Mouse (Mus musculus): Measurements from ENCODE around the gene Zzef1.

The Zzef1 gene

DNA sequence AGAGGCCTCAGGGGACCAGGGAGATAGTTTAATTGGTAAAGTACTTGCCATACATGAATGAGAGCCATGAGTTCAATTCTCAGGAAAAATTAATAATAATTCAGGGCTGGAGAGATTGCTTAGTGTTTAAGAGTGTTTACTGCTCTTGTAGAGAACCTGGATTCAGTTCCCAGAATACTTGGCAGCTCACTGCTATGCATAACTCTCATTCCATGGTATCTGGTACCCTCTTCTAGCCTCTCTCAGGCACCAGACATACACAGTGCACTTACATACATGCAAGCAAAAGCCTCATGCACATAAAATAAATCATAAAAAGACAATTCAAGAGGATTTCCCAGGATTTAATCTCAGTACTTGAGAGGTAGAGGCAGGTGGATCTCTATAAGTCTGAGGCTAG, 8.6 kb downstream of the Zzef1 start:
- ATAC-seq (ENCODE audit: insufficient number of reproducible peaks, low FRiP score, low TSS enrichment), result no peak

DNA sequence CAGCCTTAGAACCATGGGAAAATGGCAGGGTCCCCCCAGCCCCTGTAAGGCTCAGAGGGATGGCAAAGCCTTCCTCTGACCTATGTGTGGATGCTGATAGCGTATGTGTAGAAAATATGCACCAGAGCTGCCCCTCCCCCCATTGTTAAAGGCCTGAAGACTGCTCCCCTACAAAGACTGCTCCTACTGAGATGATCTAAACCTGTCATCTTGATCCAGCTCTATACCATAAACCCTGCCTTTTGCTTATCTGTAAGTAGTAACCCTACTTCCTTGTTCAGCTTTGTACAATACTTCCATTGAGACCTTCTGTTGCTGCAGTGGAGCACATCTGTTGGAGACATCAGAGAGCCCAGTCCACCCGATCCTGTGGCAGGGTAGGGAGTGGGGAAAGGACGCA, 9.2 kb downstream of the Zzef1 start:
- no peak for ATAC-seq (ENCODE audit: insufficient number of reproducible peaks, low FRiP score, low TSS enrichment)

DNA sequence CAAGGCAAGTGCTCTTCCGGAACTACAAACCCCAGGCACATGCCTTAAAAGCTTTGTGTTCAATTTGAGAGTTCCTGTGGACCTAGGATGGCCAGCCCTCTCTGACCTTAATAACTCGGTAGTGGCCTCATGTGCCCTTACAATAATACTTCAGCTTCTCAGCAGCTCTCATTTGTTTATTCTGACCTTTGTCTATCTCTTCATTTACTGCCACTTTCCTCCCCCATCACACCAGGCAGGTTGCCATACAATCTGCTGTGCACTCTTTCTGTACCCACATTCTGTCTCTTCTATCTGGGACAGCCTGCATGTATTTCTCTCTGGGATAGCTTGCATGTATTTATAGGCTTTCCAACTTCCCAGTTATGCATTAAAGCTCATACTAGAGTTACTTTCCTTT, 10.5 kb downstream of the Zzef1 start:
- ATAC-seq (ENCODE audit: insufficient number of reproducible peaks, low FRiP score, low TSS enrichment), result no peak; the same call in 1 of the 2 replicates

DNA sequence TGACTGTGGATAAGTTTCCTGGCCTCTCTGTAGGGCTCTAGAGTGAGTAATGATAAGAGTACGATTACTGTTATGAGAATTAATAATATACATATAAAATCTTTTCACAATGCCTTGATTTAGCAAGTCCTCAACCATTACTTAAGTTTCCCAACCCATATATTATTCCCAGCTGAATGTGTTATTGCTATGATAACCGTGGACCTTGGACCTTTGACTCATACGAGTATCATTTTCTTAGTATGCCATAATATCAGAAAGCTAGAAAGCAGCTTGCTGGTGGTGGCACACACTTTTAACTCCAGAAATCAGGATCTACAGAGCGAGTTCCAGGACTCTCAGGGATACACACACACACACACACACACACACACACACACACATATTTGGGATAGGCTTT, 12.0 kb downstream of the Zzef1 start:
- no peak for ATAC-seq (ENCODE audit: insufficient number of reproducible peaks, low FRiP score, low TSS enrichment)

DNA sequence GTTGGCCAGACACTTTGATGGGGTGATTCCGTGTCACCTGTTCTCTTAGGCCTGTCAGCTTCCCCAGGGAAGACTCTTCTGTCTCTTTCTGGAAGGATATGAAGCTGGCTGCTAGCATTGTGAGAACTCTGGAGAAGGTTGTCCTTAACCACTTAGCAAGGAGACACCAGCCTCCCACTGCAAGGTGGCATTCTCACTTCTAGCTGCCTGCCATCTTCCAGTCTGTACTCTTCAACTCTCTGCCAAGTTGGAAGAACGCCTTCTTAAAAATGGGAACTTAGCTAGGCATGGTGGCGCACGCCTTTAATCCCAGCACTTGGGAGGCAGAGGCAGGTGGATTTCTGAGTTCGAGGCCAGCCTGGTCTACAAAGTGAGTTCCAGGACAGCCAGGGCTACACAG, 17.7 kb downstream of the Zzef1 start:
- ATAC-seq (ENCODE audit: insufficient number of reproducible peaks, low FRiP score, low TSS enrichment), result no peak

DNA sequence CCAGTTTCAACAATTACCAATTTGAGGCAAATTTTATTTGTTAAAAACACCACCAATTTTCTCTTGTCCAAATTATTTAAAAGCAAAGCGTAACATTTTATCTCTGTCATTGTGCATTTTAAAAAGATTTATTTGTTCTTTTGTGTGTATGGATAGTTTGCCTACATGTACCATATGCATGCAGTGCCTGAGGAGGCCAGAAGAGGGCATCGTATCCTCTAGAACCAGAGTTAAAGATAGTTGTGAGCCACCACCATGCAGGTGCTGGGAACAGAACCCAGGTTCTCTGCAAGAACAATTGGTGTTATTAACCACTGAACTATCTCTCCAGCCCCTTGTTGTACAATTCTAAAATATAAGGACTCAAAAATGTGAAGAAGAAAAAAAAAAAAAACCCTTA, 18.2 kb downstream of the Zzef1 start:
- ATAC-seq (ENCODE audit: insufficient number of reproducible peaks, low FRiP score, low TSS enrichment), result no peak

DNA sequence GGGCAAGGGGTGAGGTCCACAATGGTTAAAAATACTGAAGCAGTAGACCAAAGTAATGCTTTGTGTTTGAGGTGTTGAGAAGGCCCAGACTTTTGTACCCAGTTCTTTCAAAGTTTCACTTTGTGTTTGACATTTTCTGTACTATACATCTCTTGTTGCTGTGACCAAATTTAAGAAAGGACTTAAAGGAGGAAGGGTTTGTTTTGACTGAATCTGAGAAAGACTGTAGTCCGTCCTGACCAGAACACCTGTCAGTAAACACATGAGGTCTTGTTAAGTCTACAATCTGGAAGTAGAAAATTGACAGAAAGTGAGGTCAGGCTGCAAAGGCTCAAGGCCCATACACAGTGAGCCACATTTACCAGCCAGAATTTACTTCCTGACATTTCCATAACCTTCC, 20.8 kb downstream of the Zzef1 start:
- ATAC-seq (ENCODE audit: insufficient number of reproducible peaks, low FRiP score, low TSS enrichment), result no peak

DNA sequence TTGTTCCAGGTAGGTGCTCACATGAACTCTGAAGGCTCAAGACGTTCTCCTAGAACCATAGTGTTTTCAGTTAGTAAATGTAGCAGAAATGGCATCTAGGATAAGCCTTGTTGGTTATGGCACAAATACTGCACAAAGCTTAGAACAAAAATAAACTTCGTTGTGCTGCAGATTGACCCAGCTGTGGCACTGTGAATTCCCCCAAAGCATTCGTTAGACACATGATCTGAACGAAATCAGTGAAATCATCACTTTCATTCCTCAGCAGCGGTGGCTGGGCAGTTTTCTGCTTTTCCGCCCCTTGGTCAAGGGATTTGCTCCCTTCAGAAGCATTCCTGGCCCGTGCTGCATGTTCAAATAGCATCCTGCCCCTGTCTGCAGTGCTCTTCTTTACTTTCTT, 22.0 kb downstream of the Zzef1 start:
- no peak for ATAC-seq (ENCODE audit: insufficient number of reproducible peaks, low FRiP score, low TSS enrichment)

DNA sequence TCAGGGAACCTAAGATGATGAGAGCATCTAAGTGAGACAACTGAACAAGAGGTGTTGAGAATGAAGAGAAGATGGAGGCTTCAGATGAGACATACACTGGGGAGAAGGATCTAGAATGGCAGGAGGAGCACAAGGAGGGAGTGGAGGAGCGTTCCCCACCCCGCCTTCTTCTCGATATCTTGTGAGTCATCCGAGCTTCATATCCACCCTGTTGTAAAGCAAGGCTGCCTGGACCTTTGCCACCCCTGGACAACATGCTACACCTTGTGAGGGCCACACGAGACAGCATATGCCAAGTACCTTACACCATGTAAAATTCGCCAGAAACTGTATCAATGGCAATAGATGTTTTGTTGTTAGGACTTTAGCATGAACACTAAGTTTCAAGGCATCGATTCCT, 25.0 kb downstream of the Zzef1 start:
- ATAC-seq (ENCODE audit: insufficient number of reproducible peaks, low FRiP score, low TSS enrichment), result no peak

DNA sequence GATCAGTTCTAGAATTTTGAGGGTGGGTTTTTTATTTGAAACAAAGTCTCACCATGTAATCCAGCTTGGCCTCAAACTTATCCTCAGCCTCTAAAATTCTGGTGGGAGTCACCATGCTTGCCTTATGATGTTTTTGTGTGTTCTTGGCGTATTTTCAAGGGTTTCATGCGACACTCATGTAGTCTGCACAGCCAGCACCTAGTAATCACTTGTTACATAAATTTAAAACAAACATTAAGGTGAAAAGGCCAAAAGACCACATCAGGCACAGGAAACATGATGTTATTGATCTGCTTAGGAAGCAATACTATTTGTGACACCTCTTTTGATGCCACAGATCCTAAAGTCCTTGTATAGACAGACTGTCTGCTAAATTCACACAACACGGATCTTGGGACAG, 33.8 kb downstream of the Zzef1 start:
- ATAC-seq (ENCODE audit: insufficient number of reproducible peaks, low FRiP score, low TSS enrichment), result no peak

DNA sequence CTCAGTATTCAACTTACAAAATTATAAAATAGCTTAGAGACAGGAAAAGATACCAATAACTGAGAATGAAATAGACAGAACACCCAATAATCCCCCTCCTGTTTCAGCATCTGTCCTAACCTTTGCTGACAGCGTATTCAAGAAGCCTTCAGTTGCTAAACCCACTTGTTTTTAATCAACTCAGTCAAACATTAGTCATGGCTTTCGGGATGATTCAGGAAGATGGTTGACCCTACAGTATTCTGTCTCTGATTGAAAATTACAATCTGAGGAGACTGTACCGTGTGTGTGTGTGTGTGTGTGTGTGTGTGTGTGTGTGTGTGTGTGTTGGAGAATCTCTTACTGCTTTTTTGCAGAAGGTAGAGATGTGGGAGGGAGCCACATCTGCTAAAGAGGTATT, 46.7 kb downstream of the Zzef1 start:
- no peak for ATAC-seq (ENCODE audit: insufficient number of reproducible peaks, low FRiP score, low TSS enrichment)

DNA sequence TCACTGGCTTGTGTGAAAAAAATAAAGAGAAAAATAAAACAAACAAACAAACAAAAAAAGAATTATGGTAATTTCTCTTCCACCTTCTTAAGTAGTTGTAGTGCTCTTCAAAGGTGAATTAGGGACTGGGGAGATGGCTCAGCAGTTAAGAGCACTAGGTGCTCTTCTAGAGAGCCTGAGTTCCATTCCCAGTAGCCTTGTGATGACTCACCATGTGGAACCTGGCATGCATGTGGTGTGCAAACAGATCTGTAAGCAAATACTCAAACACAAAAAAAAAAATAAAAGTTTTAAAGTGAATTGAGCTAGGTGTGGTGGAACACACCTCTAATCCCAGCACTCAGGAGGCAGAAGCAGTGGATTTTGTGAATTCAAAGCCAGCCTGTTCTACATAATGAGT, 47.5 kb downstream of the Zzef1 start:
- no peak for ATAC-seq (ENCODE audit: insufficient number of reproducible peaks, low FRiP score, low TSS enrichment)

DNA sequence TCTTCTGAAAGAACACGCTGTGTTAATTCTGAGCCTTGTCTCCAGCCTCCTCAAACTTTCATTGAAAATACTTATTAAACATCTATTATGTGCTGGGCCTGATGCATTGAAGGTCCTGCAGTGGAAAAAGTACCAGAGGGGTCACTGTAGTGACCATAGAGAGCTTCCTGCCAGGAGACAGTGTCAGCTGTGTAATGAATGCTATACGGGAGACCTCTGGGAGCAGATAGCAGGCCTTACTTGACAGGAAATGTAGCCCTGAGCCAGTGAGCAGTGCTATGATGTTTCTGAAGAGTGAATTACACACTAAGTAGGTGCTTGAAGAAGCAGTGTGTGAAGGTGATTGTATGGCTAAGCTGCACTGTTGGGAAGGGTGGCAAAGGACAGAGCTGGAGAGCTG, 49.5 kb downstream of the Zzef1 start:
- no peak for ATAC-seq (ENCODE audit: insufficient number of reproducible peaks, low FRiP score, low TSS enrichment)

DNA sequence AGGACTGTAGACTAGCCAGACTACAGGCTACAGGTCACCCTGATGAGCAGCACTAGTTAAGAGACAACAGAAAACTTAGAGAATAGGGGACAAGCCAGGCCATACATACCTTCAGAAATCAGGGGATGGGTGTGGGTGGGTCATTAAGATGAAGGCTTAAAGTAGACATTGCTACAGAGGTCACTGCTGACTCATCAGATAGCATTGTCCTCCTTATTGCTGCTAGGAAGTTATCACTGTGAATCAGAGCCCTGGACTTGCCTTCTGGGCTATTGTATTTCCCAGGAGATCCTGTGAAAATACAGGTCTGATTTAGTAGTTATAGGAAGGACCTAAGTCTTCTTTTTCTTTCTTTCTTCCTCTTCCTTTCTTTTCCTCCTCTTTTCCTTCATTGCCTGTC, 50.7 kb downstream of the Zzef1 start:
- ATAC-seq (ENCODE audit: insufficient number of reproducible peaks, low FRiP score, low TSS enrichment), result no peak

DNA sequence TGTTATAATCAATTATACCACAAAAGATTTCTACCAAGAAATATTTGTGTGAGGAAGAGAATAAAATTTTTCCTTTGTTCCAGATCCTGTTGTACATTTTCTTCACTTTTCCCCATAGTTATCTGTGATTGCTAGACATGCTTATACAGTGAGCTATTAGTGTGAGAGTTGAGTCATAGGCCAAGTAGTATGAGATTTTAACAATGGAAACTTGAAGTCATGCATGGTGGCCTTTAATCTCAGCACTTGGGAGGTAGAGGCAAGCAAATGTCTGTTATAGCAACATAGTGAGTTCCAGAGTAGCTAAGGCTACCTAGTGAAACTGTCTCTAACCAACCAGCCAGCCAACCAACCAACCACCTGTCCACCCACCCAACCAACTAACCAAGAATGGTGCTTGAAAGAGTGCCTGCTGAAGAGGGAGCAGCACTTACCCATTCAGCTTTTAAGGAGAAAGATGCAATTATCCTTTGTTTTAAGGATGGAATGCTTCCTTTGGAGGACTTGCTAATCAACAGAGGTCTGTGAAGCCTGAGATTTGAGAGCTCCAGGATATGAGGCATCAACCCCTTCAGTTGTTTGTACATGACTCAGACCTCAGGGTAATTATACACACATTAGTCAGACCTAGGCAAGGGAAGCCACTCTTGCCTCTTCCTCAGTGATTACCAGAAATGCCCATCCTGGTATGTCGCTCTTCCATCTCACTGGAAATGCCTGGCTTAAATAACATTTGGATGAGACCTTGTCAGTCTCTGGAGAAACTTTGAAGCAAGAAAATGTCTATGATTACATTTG, 52.0 kb downstream of the Zzef1 start:
- no peak for ATAC-seq (ENCODE audit: insufficient number of reproducible peaks, low FRiP score, low TSS enrichment)

DNA sequence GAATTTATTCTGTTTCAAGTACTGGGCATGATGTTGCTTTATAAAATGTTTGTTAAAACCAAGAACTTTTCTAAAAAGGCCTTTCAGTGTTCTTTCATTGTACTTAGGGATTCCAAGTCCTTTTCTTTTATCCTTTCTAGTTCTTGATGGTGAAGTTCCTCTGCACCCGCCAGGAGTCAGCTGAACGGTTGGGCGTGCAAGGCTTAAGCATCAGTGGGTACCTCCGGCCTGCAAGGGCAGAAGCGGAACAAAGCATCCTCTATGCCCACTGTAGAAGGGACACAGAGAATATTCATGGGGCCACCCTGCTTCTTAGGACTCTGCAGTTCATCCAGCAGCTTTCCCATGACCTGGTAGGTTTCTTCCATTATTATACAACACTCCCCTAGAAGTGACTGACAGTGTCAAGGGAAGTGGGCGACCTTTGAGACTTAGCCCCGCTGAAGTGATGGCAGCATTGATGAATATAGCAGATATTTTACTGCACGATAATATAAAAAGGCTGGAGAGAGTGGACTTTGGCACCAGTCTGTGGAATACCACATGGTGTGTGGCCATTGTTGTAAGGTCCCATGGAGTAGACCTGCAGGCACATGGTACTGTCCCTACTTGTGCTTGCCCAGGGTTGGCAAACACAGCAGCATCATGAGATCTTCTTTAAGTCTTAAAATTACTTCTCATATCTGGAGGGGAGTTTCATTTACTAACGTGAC, 54.5 kb downstream of the Zzef1 start:
- no peak for ATAC-seq (ENCODE audit: insufficient number of reproducible peaks, low FRiP score, low TSS enrichment)

DNA sequence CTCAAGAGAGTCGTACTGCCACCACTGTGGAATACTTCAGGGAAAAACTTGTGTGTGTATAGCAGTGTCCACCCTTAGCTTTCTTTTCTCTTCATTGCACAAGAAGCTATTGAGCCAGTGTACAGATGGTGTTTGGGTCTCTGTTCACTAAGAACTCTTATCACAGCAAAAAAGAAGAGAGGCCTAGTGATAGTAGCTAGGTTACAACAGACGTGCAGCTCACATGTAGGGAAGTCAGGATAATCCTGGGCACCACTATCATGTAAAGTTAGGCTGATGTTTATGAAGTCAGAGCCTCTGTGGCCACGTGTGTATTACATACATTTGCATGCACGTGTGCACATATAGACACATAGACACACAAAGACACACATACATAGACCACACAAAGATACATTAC, 55.2 kb downstream of the Zzef1 start:
- no peak for ATAC-seq (ENCODE audit: insufficient number of reproducible peaks, low FRiP score, low TSS enrichment)

DNA sequence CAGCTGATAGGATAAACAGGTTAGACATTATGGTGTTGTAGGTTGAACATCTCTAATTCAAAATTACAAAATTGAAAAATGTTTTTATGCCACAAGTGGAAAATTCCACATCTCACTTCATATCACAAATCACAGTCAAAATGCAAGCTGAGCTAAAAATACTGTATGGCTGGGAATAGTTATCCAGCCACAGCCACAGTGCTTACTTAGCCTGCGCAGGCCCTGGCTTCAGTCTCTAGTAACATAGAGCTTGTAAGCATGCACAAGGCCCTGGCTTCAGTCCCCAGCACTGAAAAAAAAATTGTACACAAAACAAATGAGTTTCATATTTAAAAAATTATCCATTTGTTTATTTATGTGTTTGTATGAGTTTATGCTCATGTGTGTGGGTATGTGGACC, 56.1 kb downstream of the Zzef1 start:
- no peak for ATAC-seq (ENCODE audit: insufficient number of reproducible peaks, low FRiP score, low TSS enrichment)

DNA sequence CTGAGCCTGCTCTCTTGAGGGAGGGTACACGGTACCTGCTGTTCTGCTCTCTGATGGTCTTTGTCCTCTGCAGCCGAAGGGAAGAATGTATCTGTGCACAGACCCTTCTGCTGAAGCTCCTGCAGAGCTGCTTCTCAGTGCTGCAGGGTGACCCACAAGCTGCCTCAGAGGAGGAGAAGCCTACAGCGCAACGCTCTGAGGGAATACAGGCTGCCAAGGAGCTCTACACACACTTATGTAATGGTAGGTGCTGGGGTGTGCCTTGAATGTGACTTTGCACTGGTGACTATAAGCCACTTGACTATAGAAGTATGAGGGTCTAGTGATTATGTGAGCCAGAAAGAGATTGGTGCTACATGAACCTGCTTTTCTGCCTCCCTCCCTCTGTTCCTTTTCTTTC, 57.1 kb downstream of the Zzef1 start:
- ATAC-seq (ENCODE audit: insufficient number of reproducible peaks, low FRiP score, low TSS enrichment), result no peak

DNA sequence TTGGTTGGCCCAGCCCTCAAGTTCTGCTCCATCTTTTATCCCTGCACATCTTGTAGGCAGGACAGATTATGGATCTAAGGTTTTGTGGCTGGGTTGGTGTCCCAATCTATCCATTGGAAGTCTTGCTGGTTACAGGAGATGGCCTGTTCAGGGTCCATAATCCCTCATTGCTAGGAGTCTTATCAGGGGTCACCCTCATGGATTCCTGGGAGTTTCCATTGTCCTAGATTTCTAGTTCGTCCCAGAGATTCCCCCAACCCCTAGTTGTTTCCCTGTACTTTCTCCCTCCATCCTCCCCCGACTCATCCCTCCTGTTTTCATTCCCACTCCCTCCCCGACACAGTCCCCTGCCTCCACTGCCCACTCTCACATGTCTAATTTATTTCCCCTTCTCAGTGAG, 58.2 kb downstream of the Zzef1 start:
- ATAC-seq (ENCODE audit: insufficient number of reproducible peaks, low FRiP score, low TSS enrichment), result no peak

DNA sequence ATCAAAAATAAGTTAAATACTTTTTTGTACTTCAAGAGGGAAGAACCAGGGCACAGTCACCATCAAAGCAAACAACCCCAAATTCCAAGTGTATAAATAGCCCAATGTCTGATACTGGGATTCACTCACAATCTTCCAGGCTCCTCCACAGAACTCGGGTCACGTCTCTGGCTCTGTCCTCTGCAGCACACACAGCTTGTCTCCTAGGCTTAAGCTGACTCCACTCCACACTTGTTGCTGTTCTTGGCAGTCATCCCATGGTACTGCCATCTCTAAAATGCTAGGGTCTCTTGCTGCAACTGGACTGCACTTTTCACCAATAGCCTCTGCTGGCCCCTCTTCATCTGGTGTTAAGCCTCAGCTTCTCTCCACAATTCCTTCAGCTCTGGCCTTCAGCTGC, 60.7 kb downstream of the Zzef1 start:
- no peak for ATAC-seq (ENCODE audit: insufficient number of reproducible peaks, low FRiP score, low TSS enrichment)

DNA sequence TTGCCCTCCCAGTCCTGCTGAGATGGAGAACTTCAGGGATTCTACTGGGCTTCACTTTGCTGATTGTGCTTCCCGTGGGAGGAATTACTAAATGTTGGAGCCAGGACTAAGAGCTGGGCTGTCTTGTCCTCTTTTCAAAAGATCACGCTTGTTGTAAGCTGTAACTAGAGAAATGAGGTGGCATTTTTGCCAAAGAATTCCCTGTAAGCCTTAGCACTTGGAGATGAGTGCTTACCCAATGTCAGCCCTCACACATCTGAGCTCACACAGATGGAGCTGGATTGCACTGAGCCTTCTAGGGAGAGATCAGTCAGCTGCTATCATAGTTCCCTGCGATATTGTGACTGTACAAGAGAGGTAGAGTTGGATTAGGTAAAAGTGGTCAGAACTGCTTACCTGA, 65.2 kb downstream of the Zzef1 start:
- ATAC-seq (ENCODE audit: insufficient number of reproducible peaks, low FRiP score, low TSS enrichment), result no peak

Data from cerebellum, adult (tissue).